Mouse (Mus musculus): Measurements from ENCODE around the gene Utrn. TPM values are rescaled to one million over a fixed set of nuclear protein-coding genes. Genes with fewer than 3 reads are reported as not detected.

Utrn gene
- total RNA-seq, 2 experiments from 2014 or later, result 40.7 to 46.3 TPM

- ATAC-seq (replicated peaks; ENCODE audit: low FRiP score, poor library complexity, severe bottlenecking), result no peak
These were observed 20.6 kb downstream of the Utrn start for GRCm38 (mm10) chr10:12848322-12849108.

- no peak for ATAC-seq (replicated peaks; ENCODE audit: low FRiP score, poor library complexity, severe bottlenecking)
These were observed 26.6 kb downstream of the Utrn start for GRCm38 (mm10) chr10:12842543-12842942.

- no peak for ATAC-seq (replicated peaks; ENCODE audit: low FRiP score, poor library complexity, severe bottlenecking)
These were observed 27.7 kb downstream of the Utrn start for GRCm38 (mm10) chr10:12841497-12841896.

- no peak for ATAC-seq (replicated peaks; ENCODE audit: low FRiP score, poor library complexity, severe bottlenecking)
These were observed 31.5 kb downstream of the Utrn start for GRCm38 (mm10) chr10:12837636-12838035.

- no peak for ATAC-seq (replicated peaks; ENCODE audit: low FRiP score, poor library complexity, severe bottlenecking)
These were observed 32.9 kb downstream of the Utrn start for GRCm38 (mm10) chr10:12836048-12836816.

- ATAC-seq (replicated peaks; ENCODE audit: low FRiP score, poor library complexity, severe bottlenecking), result no peak
These were observed 35.0 kb downstream of the Utrn start for GRCm38 (mm10) chr10:12834215-12834614.

GRCm38 (mm10) chr10:12832163-12832562 is 37.0 kb downstream of the Utrn start:
- no peak for ATAC-seq (replicated peaks; ENCODE audit: low FRiP score, poor library complexity, severe bottlenecking)

- no peak for ATAC-seq (replicated peaks; ENCODE audit: low FRiP score, poor library complexity, severe bottlenecking)
These were observed 41.4 kb downstream of the Utrn start for GRCm38 (mm10) chr10:12827778-12828177.

GRCm38 (mm10) chr10:12827306-12827705 is 41.9 kb downstream of the Utrn start:
- ATAC-seq (replicated peaks; ENCODE audit: low FRiP score, poor library complexity, severe bottlenecking), result no peak

- no peak for ATAC-seq (replicated peaks; ENCODE audit: low FRiP score, poor library complexity, severe bottlenecking)
These were observed 42.3 kb downstream of the Utrn start for GRCm38 (mm10) chr10:12826760-12827281.

GRCm38 (mm10) chr10:12824386-12824785 is 44.8 kb downstream of the Utrn start:
- no peak for ATAC-seq (replicated peaks; ENCODE audit: low FRiP score, poor library complexity, severe bottlenecking)

- no peak for ATAC-seq (replicated peaks; ENCODE audit: low FRiP score, poor library complexity, severe bottlenecking)
These were observed 45.5 kb downstream of the Utrn start for GRCm38 (mm10) chr10:12823437-12824219.

- ATAC-seq (replicated peaks; ENCODE audit: low FRiP score, poor library complexity, severe bottlenecking), result no peak
These were observed 48.0 kb downstream of the Utrn start for GRCm38 (mm10) chr10:12820978-12821735.

- ATAC-seq (replicated peaks; ENCODE audit: low FRiP score, poor library complexity, severe bottlenecking), result peak; percentile 82
These were observed 51.8 kb downstream of the Utrn start for GRCm38 (mm10) chr10:12817409-12817808.

- ATAC-seq (replicated peaks; ENCODE audit: low FRiP score, poor library complexity, severe bottlenecking), result no peak
These were observed 52.6 kb downstream of the Utrn start for GRCm38 (mm10) chr10:12816530-12816929.

- peak; percentile 62 for ATAC-seq (replicated peaks; ENCODE audit: low FRiP score, poor library complexity, severe bottlenecking)
These were observed 54.8 kb downstream of the Utrn start for GRCm38 (mm10) chr10:12814411-12814810.

- no peak for ATAC-seq (replicated peaks; ENCODE audit: low FRiP score, poor library complexity, severe bottlenecking)
These were observed 55.3 kb downstream of the Utrn start for GRCm38 (mm10) chr10:12813881-12814280.

- peak; percentile 85 for ATAC-seq (replicated peaks; ENCODE audit: low FRiP score, poor library complexity, severe bottlenecking)
These were observed 55.9 kb downstream of the Utrn start for GRCm38 (mm10) chr10:12813211-12813811.

GRCm38 (mm10) chr10:12812680-12813079 is 56.5 kb downstream of the Utrn start:
- peak; percentile 28; the same call in 1 of the 2 replicates for ATAC-seq (replicated peaks; ENCODE audit: low FRiP score, poor library complexity, severe bottlenecking)
